Mouse (Mus musculus) ES-E14 (cell line): ENCODE data around the gene Foxf1.

Source experiments
- ZC3H11A ChIP-seq: IDR thresholded peaks from 2 replicates; pipeline ENCODE4 v1.6.1; 2012; ENCODE audit warnings: low read depth, mild to moderate bottlenecking, inconsistent platforms, low read length, borderline replicate concordance
- ZNF384 ChIP-seq: IDR thresholded peaks from 2 replicates; pipeline ENCODE4 v1.6.1; 2012; ENCODE audit warnings: low read depth, low read length, inconsistent platforms

- TF ChIP-seq ZNF384: no peak
- no peak for TF ChIP-seq ZC3H11A
Observed at GRCm38 (mm10) chr8:121127756-121128375, 43.7 kb downstream of the Foxf1 start, which contains the start of gene Foxl1.
